Mouse (Mus musculus): ENCODE data around the gene Fgf15.

Gene Fgf15

DNA sequence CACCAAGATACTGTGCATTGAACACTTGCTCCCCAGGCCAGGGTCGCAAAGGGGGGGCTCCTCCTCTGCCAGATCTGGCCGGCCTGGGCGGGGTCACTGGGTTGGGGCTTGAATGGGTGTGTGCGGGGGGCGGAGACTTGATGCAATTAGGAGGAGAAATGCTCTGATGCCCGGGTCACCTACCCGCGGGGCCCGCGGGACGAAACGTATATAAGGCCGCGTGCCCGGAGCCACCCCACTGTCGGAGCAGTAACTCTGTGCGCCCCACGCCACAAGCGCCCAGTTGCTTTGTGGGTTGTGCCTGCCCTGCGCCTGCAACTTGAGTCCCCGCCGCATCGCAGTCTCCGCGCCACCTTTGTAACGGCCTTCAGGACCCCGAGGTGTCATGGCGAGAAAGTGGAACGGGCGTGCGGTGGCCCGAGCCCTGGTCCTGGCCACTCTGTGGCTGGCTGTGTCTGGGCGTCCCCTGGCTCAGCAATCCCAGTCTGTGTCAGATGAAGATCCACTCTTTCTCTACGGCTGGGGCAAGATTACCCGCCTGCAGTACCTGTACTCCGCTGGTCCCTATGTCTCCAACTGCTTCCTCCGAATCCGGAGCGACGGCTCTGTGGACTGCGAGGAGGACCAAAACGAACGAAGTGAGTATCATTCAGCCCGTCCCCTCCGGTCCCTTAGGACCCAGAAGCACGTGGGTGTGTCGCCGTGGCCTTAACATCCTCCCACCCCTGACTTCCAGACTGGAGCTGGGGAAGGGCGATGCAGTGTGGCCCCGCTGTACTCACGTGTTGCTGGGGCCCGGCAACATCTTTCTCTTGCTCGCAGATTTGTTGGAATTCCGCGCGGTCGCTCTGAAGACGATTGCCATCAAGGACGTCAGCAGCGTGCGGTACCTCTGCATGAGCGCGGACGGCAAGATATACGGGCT, at the start of gene Fgf15:
Fgf15 (plus strand) TSS at position 238 of the 925 bp plus-strand sequence.
- no peak for DNase-seq (ENCODE audit: low spot score)

GRCm38 (mm10) chr7:144847067-144847466, 49.3 kb upstream of the Fgf15 start, which contains the start of gene Fgf4:
Fgf4 (plus strand) TSS chr7:144847367.
- DNase-seq (ENCODE audit: low spot score): no peak

- no peak for DNase-seq (ENCODE audit: low spot score)
These were observed 45.0 kb upstream of the Fgf15 start for GRCm38 (mm10) chr7:144851321-144851720.

DNA sequence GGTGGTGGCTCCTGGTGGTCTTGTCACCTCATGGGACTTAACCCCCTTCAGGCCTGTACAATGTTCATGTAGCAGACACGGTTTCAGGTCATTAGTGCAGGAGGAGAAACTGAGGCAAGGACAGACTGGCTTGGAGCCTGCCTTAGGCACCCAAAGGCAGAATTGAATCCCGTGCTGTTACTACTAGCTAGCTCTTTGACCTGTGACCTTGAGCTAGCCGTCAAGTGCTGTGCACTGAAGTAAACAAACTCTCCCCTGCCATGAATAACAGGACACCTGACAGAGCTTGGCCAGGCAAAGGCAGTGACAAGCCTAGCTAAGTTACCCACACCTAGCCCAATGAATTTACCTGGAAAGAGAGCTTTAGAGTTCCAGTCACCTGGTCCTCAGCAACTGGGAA, 41.4 kb upstream of the Fgf15 start:
- no peak for DNase-seq (ENCODE audit: low spot score)

DNA sequence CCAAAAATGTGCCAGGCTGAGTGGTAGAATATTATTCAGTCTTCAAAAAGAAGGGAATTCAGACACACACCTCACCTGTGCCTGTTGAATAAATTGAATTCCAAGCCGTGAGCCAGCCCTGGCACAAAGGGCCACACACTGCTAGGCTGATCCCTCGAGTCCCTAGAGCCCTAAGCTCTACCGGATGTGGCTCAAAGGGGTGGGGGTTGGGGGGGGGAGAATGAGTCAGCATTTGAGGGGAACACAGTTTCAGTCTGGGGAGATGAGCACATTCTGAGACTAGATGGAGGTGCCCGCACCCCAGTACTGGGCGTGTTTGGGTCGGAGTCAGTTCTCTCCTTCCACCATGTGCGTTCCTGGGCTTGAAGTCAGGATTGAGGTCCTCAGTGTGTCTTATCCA, 39.2 kb upstream of the Fgf15 start:
- DNase-seq (ENCODE audit: low spot score): no peak

- DNase-seq (ENCODE audit: low spot score): no peak
These were observed 38.4 kb upstream of the Fgf15 start for GRCm38 (mm10) chr7:144857826-144858342.

GRCm38 (mm10) chr7:144858702-144859101, 37.6 kb upstream of the Fgf15 start:
- no peak for DNase-seq (ENCODE audit: low spot score)

DNA sequence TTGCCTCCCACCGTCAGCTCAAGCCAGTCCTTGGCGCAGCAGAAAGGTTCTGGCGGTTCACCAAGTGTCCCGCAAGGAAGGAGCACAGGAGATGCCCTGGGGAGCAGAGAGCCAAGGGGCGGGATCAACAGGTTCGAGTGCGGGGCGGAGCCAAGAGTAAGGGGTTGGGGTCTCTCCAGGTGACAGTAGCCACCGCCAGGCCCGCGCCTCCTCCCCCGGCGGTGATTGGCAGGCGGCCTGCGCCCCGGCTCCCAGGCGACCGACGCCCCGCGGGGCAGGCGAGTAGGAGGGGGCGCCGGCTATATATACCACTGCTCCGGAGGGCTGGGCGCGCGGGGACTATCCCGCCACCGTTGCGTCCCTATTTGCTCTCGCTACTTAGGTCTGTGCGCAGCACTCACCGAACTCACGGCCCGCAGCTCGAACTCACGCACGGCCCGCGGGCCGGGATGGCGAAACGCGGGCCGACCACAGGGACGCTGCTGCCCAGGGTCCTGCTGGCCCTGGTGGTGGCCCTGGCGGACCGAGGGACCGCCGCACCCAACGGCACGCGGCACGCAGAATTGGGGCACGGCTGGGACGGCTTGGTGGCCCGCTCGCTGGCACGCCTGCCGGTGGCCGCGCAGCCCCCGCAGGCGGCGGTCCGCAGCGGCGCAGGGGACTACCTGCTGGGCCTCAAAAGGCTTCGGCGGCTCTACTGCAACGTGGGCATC, 35.1 kb upstream of the Fgf15 start:
- DNase-seq (ENCODE audit: low spot score): no peak

DNA sequence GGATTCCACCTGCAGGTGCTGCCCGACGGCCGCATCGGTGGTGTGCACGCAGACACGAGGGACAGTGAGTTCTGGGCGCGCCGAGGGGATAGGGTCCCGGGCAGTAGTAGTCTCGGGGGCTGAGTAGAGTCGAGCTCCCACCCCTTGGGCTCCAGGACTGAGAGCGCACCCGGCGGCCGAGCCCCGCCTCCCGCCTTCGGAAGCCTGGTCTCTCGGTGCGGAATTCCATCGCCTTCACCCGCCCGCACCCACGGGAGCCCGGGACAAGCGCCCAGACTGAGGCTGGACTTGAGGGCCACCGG, 34.6 kb upstream of the Fgf15 start:
- no peak for DNase-seq (ENCODE audit: low spot score)

DNA sequence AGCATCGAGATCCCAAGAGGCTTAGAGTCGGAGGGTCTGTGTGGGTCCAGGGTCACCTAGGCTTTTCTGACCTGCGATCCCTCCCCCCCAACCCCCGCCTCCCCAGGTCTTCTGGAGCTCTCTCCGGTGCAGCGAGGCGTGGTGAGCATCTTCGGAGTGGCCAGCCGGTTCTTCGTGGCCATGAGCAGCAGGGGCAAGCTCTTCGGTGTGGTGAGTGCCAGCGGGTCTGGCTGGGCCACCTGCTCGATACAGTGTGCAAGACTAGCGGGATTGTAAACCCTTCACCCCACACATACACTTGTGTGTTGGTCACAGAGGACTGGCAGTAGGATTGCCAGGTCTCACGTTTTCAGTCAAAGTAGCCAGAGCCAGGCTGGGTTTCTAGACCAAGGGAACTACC, 34.2 kb upstream of the Fgf15 start:
- no peak for DNase-seq (ENCODE audit: low spot score)

DNA sequence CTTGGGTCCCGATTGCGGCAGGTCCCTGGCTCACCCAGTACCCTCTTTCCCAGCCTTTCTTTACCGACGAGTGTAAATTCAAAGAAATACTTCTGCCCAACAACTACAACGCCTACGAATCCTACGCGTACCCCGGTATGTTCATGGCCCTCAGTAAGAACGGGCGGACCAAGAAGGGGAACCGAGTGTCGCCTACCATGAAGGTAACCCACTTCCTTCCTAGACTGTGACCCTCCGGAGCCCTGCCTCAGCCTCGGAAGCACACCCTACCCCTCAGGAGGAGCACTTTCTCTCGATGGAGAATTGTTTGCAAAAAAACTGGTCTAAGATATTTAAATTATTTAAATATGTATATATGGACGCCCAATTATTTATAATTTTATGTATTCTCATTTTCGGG, 33.6 kb upstream of the Fgf15 start:
- DNase-seq (ENCODE audit: low spot score): no peak

DNA sequence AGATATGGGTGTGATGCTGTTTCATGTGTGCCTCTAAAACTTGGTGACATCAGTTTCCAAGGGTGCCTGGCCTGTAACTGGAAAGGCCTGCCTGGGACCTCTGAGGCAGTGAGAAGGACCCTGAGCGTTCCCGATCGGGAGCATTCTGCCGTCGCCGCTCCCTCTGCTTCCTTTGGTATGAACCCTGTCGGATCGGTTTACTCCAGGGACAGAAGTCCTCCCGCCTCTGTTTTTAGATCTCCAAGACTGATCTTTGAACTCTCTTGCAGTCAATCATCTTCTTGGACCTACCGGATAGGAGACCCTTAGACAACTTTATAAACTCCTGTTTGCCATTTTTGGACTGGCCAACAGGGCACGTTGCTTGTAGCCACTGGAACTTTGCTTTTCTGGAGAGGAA, 33.1 kb upstream of the Fgf15 start:
- no peak for DNase-seq (ENCODE audit: low spot score)

DNA sequence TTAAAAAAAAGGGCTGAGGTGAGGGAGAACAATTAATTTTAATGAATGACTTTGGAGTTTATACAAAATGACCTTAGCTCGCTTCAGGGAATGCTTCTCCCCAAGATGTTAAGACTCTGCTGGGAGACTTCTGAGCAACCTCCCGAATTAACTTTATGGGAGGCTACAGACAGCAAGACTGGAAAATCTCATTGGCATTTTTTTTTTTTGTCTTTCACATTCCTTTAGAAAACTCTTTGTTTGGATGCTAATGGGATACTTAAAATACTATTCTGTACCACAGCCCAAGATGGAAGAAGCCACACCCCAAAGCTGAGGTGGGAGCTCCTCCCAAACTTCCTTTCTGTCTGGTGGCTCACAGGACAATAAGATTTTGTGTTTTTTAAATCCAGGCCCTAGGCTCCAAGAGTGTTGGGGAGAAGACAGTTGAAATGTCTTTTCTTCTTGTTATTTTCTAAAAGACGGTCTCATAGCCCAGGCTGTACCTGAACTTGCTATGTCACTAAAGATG, 32.1 kb upstream of the Fgf15 start:
- no peak for DNase-seq (ENCODE audit: low spot score)

DNA sequence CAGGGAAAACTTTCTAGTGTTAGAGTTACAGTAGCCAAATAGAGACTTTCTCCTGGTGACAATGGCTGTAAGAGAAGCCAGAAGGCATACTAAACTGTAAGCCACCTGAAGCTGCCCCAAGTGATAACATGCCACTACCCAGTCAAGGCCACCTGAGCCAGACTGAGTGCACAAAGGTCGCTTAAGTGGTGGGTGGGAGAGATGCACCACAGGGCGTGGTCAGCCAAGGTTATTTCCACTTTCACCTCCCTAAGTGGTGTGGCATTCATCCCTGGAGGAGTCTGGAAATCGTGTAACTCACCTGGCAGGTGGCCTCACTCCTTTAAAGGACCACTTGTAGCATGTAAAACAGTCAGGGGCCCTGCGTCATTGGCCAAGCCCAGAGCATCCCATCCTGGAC, 29.2 kb upstream of the Fgf15 start:
- DNase-seq (ENCODE audit: low spot score): no peak

GRCm38 (mm10) chr7:144867602-144868001, 28.7 kb upstream of the Fgf15 start:
- no peak for DNase-seq (ENCODE audit: low spot score)

DNA sequence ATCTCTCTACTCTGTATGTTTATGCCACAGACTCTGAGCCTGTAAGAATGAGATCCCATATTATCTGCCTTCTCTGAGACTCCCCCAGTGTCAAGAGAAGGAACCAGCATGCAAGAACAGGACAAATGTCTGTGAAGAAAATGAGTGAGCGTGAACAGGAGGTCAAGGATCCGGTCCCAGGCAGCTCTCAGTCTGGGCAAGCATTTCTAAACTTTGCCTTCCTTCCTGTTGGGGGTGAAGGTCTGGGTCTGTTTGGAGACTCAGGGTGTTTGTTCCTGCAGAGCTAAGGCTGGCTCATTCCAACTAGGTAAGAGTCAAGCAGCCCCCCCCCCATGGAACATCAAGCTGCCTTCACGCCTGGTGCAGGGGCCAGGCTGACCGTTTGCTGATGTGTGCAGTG, 23.9 kb upstream of the Fgf15 start:
- no peak for DNase-seq (ENCODE audit: low spot score)

GRCm38 (mm10) chr7:144873160-144873559, 23.2 kb upstream of the Fgf15 start:
- no peak for DNase-seq (ENCODE audit: low spot score)

DNA sequence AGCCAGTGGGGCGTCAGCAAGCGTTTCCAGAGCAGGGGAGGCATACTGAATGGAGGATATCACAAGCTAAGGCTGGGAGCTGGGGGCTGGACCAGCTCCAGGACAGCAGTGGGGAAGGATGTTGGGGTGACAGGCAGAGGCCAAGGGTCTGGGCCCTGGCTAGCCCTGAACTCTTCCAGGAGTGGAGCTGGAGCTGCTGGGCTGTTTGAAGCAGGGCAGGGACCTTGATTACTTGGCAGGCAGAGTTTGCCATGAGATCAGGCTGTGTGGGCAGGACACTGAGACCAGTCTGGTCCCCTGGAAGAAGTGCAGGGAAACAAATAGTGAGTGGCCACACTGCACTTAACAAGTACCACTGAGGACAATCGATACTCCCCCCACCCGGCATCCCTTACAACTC, 22.1 kb upstream of the Fgf15 start:
- DNase-seq (ENCODE audit: low spot score): no peak

DNA sequence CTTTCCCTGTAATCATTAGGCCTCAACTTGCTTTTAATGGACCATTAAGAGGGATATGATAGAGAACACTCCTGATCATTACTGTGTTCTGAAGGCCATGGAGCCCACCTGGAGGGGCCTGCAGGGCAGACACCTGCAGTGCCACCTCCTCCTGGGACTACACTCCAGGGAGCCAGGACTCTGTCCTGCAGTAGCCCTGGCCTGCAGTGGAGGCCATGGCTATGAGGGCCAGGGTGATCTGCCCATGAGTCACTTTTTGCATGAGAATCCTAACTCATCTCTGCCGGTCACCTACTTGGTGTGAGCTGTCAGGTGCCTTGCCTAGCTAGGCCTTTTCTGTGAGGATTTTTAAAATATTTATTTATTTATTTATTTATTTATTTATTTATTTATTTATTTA, 17.9 kb upstream of the Fgf15 start:
- no peak for DNase-seq (ENCODE audit: low spot score)

DNA sequence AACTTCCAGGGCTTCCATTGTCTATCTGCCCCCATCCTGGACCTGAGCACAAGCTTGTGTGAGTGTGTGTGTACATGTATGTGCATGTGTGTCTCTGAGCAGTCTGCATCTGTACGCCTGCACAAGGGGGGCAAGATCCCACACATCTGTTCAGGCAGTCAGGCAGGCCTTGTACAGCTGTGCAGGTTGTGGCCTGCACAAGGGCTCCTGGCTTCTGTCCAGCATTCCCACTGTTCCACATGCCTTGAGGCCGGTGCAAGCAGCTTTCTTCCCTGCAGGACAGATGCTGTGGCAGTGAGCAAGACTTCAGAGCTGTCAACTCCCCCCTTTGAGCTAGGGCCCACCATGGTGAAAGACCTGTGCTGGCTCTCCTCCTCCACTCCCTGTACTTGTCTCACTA, 13.2 kb upstream of the Fgf15 start:
- DNase-seq (ENCODE audit: low spot score): no peak

- DNase-seq (ENCODE audit: low spot score): no peak
These were observed 8.7 kb upstream of the Fgf15 start for GRCm38 (mm10) chr7:144887672-144888071.

DNA sequence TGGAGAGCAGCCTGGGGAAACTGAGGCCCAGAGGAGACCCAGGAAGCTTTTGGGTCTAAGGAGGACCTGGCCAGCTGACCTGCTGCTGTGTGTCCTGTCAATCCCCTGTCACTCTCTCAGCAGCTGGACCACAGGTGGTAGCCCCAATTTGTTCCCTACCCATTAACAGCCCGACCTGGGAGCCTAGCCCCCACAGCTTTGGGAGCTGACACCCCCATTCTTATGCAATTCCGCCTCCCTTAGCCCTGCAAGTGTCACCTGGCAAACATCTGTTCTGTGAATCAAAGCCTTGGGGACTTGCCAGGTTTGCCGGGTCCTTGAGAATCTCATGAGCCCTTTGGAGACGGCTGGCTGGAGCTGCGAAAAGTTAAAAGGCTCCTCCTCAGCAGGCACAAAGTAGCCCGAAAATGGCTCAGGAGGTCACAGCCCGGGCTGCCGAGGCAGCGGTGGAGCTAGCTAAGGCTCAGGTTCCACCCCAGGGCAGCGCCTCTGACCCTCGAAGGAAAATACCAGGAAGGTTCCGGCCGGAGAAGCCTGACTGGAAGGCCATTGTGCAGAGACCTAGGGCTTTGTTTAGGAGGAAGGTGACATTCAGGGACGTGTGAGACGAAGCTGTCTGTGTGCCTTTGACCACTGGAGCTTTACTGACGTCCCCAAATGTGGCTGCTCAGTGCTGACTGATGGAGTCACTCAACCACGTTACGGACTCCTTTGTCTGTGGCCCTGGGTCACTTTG, 7.6 kb upstream of the Fgf15 start:
- no peak for DNase-seq (ENCODE audit: low spot score)
